Mouse (Mus musculus) adipocyte (in vitro differentiated cells): ENCODE measurements around the gene Zfp800.
A peak's percentile ranks its signal among the peaks of the same experiment; 100 is the strongest.

Experiments
- DNase-seq: peaks from one replicate; pipeline ENCODE4 v3.0.0-alpha.2; 2016; ENCODE audit warnings: low spot score

The Zfp800 gene

GRCm38 (mm10) chr6:28396051-28396852 lies 1.6 kb downstream of the Zfp800 start:
- no peak for DNase-seq

GRCm38 (mm10) chr6:28389038-28389437 lies 8.8 kb downstream of the Zfp800 start:
- DNase-seq: no peak

- no peak for DNase-seq
These were observed 12.6 kb downstream of the Zfp800 start for GRCm38 (mm10) chr6:28385169-28385568.

GRCm38 (mm10) chr6:28381983-28382382 lies 15.8 kb downstream of the Zfp800 start:
- peak; percentile 62 for DNase-seq

- DNase-seq: no peak
These were observed 27.7 kb downstream of the Zfp800 start for GRCm38 (mm10) chr6:28369966-28370683.

- no peak for DNase-seq
These were observed 30.2 kb downstream of the Zfp800 start for GRCm38 (mm10) chr6:28367575-28367974.

- DNase-seq: no peak
These were observed 46.7 kb downstream of the Zfp800 start for GRCm38 (mm10) chr6:28351066-28351465.

- no peak for DNase-seq
These were observed 52.1 kb downstream of the Zfp800 start for GRCm38 (mm10) chr6:28345677-28346076.

- peak; percentile 35 for DNase-seq
These were observed 52.6 kb downstream of the Zfp800 start for GRCm38 (mm10) chr6:28345181-28345580.

- DNase-seq: no peak
These were observed 54.9 kb downstream of the Zfp800 start for GRCm38 (mm10) chr6:28342863-28343262.

- DNase-seq: no peak
These were observed 56.6 kb downstream of the Zfp800 start for GRCm38 (mm10) chr6:28341174-28341573.

GRCm38 (mm10) chr6:28339410-28339809 lies 58.4 kb downstream of the Zfp800 start:
- DNase-seq: peak; percentile 21

GRCm38 (mm10) chr6:28333696-28334095 lies 64.1 kb downstream of the Zfp800 start:
- DNase-seq: no peak

GRCm38 (mm10) chr6:28332546-28332945 lies 65.3 kb downstream of the Zfp800 start:
- no peak for DNase-seq

GRCm38 (mm10) chr6:28329815-28330214 lies 68.0 kb downstream of the Zfp800 start:
- DNase-seq: no peak

- no peak for DNase-seq
These were observed 68.7 kb downstream of the Zfp800 start for GRCm38 (mm10) chr6:28329002-28329596.

- no peak for DNase-seq
These were observed 71.1 kb downstream of the Zfp800 start for GRCm38 (mm10) chr6:28326720-28327119.

GRCm38 (mm10) chr6:28322399-28322798 lies 75.4 kb downstream of the Zfp800 start:
- no peak for DNase-seq

- DNase-seq: peak; percentile 68
These were observed 78.0 kb downstream of the Zfp800 start for GRCm38 (mm10) chr6:28319648-28320270.

- DNase-seq: no peak
These were observed 78.8 kb downstream of the Zfp800 start for GRCm38 (mm10) chr6:28318820-28319573.

GRCm38 (mm10) chr6:28315208-28315607 lies 82.6 kb downstream of the Zfp800 start:
- no peak for DNase-seq

GRCm38 (mm10) chr6:28312067-28312466 lies 85.7 kb downstream of the Zfp800 start:
- DNase-seq: no peak
